Mouse (Mus musculus): ENCODE results near the gene Cped1. TPM values are rescaled to one million over a fixed set of nuclear protein-coding genes. Genes with fewer than 3 reads are reported as not detected.

The Cped1 gene
- total RNA-seq, 2 experiments from 2014 or later, result 0.22 to 0.99 TPM

- ATAC-seq (ENCODE audit: poor library complexity, severe bottlenecking), result no peak
These were observed 87.0 kb downstream of the Cped1 start for GRCm38 (mm10) chr6:22072737-22073136.

GRCm38 (mm10) chr6:22074232-22075083 is 88.7 kb downstream of the Cped1 start:
- no peak for ATAC-seq (ENCODE audit: poor library complexity, severe bottlenecking)

GRCm38 (mm10) chr6:22078686-22079264 is 93.1 kb downstream of the Cped1 start:
- no peak for ATAC-seq (ENCODE audit: poor library complexity, severe bottlenecking)

GRCm38 (mm10) chr6:22086056-22086455 is 100.3 kb downstream of the Cped1 start:
- no peak for ATAC-seq (ENCODE audit: poor library complexity, severe bottlenecking)

- 0 out of 2 replicates have a peak, but pooled peaks have one; percentile 43 for ATAC-seq (ENCODE audit: poor library complexity, severe bottlenecking)
These were observed 102.8 kb downstream of the Cped1 start for GRCm38 (mm10) chr6:22088346-22089064.

- ATAC-seq (ENCODE audit: poor library complexity, severe bottlenecking), result no peak
These were observed 106.1 kb downstream of the Cped1 start for GRCm38 (mm10) chr6:22091773-22092172.

GRCm38 (mm10) chr6:22093792-22094191 is 108.1 kb downstream of the Cped1 start:
- ATAC-seq (ENCODE audit: poor library complexity, severe bottlenecking), result no peak

GRCm38 (mm10) chr6:22097709-22098108 is 112.0 kb downstream of the Cped1 start:
- peak; percentile 57; the same call in 1 of the 2 replicates for ATAC-seq (ENCODE audit: poor library complexity, severe bottlenecking)

GRCm38 (mm10) chr6:22099832-22100231 is 114.1 kb downstream of the Cped1 start:
- no peak for ATAC-seq (ENCODE audit: poor library complexity, severe bottlenecking)

GRCm38 (mm10) chr6:22101939-22102338 is 116.2 kb downstream of the Cped1 start:
- ATAC-seq (ENCODE audit: poor library complexity, severe bottlenecking), result no peak

- ATAC-seq (ENCODE audit: poor library complexity, severe bottlenecking), result no peak
These were observed 117.0 kb downstream of the Cped1 start for GRCm38 (mm10) chr6:22102752-22103151.

- ATAC-seq (ENCODE audit: poor library complexity, severe bottlenecking), result no peak
These were observed 118.0 kb downstream of the Cped1 start for GRCm38 (mm10) chr6:22103713-22104112.

- ATAC-seq (ENCODE audit: poor library complexity, severe bottlenecking), result no peak
These were observed 118.5 kb downstream of the Cped1 start for GRCm38 (mm10) chr6:22104211-22104610.

GRCm38 (mm10) chr6:22114079-22114478 is 128.4 kb downstream of the Cped1 start:
- ATAC-seq (ENCODE audit: poor library complexity, severe bottlenecking), result no peak

- ATAC-seq (ENCODE audit: poor library complexity, severe bottlenecking), result no peak
These were observed 131.0 kb downstream of the Cped1 start for GRCm38 (mm10) chr6:22116679-22117078.

- ATAC-seq (ENCODE audit: poor library complexity, severe bottlenecking), result peak; percentile 83
These were observed 136.4 kb downstream of the Cped1 start for GRCm38 (mm10) chr6:22122080-22122479.

GRCm38 (mm10) chr6:22122693-22123092 is 137.0 kb downstream of the Cped1 start:
- no peak for ATAC-seq (ENCODE audit: poor library complexity, severe bottlenecking)

GRCm38 (mm10) chr6:22123332-22123731 is 137.6 kb downstream of the Cped1 start:
- ATAC-seq (ENCODE audit: poor library complexity, severe bottlenecking), result no peak

- ATAC-seq (ENCODE audit: poor library complexity, severe bottlenecking), result peak; percentile 96
These were observed 139.0 kb downstream of the Cped1 start for GRCm38 (mm10) chr6:22124575-22125330.

- ATAC-seq (ENCODE audit: poor library complexity, severe bottlenecking), result no peak
These were observed 149.4 kb downstream of the Cped1 start for GRCm38 (mm10) chr6:22135038-22135631.

Data from megakaryocyte, adult 5-6 weeks (primary cell).